8 mouse cellular contexts compared by ENCODE assay signal in genomic region chr11:96963580-96963979, GRCm38 (mm10). TPM values are rescaled to one million over a fixed set of nuclear protein-coding genes. Genes with fewer than 3 reads are reported as not detected.
DNase-seq lines count a peak whose midpoint lies in the region; ATAC-seq lines count a peak whose summit lies in the region.

No protein-coding gene starts in this region.

- no peak overlapping the region for H3K9ac ChIP-seq in embryonic facial prominence, embryonic 15.5 days
- no peak overlapping the region for H3K9ac ChIP-seq in heart, embryonic 14.5 days (ENCODE audit: low read length)
- peak overlapping the region; percentile 27; the same call in 1 of the 2 replicates for H3K9ac ChIP-seq in liver, embryonic 13.5 days
- no peak overlapping the region for H3K9ac ChIP-seq in neural tube, embryonic 11.5 days (ENCODE audit: low read length)
- H3K9ac ChIP-seq in stomach, embryonic 15.5 days: no peak overlapping the region

- no peak overlapping the region for H3K4me2 ChIP-seq in embryonic facial prominence, embryonic 15.5 days (replicated peaks)
- no peak overlapping the region for H3K4me2 ChIP-seq in heart, embryonic 14.5 days (ENCODE audit: low read length)
- H3K4me2 ChIP-seq in liver, embryonic 13.5 days: no peak overlapping the region
- no peak overlapping the region for H3K4me2 ChIP-seq in neural tube, embryonic 11.5 days (ENCODE audit: low read depth)
- no peak overlapping the region for H3K4me2 ChIP-seq in stomach, embryonic 15.5 days

- no peak overlapping the region for H3K4me3 ChIP-seq in embryonic facial prominence, embryonic 15.5 days (replicated peaks)
- no peak overlapping the region for H3K4me3 ChIP-seq in heart, embryonic 14.5 days (ENCODE audit: control insufficient read depth in 1 of 2, insufficient read depth in 1 of 2, low read depth in 1 of 2, low read length in 2 of 2)
- H3K4me3 ChIP-seq in liver, embryonic 13.5 days (replicated peaks): no peak overlapping the region
- no peak overlapping the region for H3K4me3 ChIP-seq in neural tube, embryonic 11.5 days (ENCODE audit: low read depth, low read length)
- no peak overlapping the region for H3K4me3 ChIP-seq in stomach, embryonic 15.5 days (replicated peaks)

- H3K27ac ChIP-seq in embryonic facial prominence, embryonic 15.5 days (replicated peaks): no peak overlapping the region
- no peak overlapping the region for H3K27ac ChIP-seq in heart, embryonic 14.5 days (replicated peaks in 1 of 2; ENCODE audit: control insufficient read depth in 1 of 2, insufficient read depth in 1 of 2, low read depth in 2 of 2, low read length in 2 of 2)
- peak overlapping the region; percentile 88 for H3K27ac ChIP-seq in liver, embryonic 13.5 days
- no peak overlapping the region; the same call in 1 of the 2 replicates for H3K27ac ChIP-seq in neural tube, embryonic 11.5 days (ENCODE audit: low read depth, low read length)
- no peak overlapping the region for H3K27ac ChIP-seq in stomach, embryonic 15.5 days

- ATAC-seq in embryonic facial prominence, embryonic 15.5 days (ENCODE audit: insufficient number of reproducible peaks, low FRiP score, low TSS enrichment, low read depth): peak; percentile 58; the same call in 1 of the 2 replicates
- ATAC-seq in heart, embryonic 14.5 days (ENCODE audit: insufficient number of reproducible peaks, insufficient read depth, low FRiP score, low read depth): peak; percentile 55; the same call in 1 of the 2 replicates
- peak; percentile 63 for ATAC-seq in liver, embryonic 13.5 days (ENCODE audit: low read depth)
- ATAC-seq in neural tube, embryonic 11.5 days (ENCODE audit: insufficient read depth, low FRiP score, low TSS enrichment): no peak
- peak; percentile 74 for ATAC-seq in stomach, embryonic 15.5 days (ENCODE audit: insufficient read depth, low FRiP score, low read depth)

- no peaks in the 10 kb centered on the region for H3K9me3 ChIP-seq in embryonic facial prominence, embryonic 15.5 days (replicated peaks)
- no peaks in the 10 kb centered on the region for H3K9me3 ChIP-seq in heart, embryonic 14.5 days (ENCODE audit: control insufficient read depth, low read length)
- H3K9me3 ChIP-seq in liver, embryonic 13.5 days (replicated peaks): no peaks in the 10 kb centered on the region
- no peaks in the 10 kb centered on the region for H3K9me3 ChIP-seq in neural tube, embryonic 11.5 days (ENCODE audit: control insufficient read depth, low read length)
- H3K9me3 ChIP-seq in stomach, embryonic 15.5 days: no peaks in the 10 kb centered on the region

- DNase-seq in 3134 (ENCODE audit: extremely low read depth, insufficient read length, low spot score): peak; percentile 55
- DNase-seq in adrenal gland, postnatal 36 days: peak; percentile 91 to 94
- peak; percentile 95 for DNase-seq in kidney, postnatal 14 days
- DNase-seq in liver, embryonic 13.5 days: peak; percentile 74
- DNase-seq in neural tube, embryonic 11.5 days (ENCODE audit: low spot score): peak; percentile 82

- no peaks in the 10 kb centered on the region for H3K27me3 ChIP-seq in embryonic facial prominence, embryonic 15.5 days
- no peaks in the 10 kb centered on the region for H3K27me3 ChIP-seq in heart, embryonic 14.5 days (ENCODE audit: control insufficient read depth, insufficient read depth, low read length)
- H3K27me3 ChIP-seq in liver, embryonic 13.5 days: no peaks in the 10 kb centered on the region
- no peaks in the 10 kb centered on the region for H3K27me3 ChIP-seq in neural tube, embryonic 11.5 days (ENCODE audit: control insufficient read depth, insufficient read depth, low read length)
- no peaks in the 10 kb centered on the region for H3K27me3 ChIP-seq in stomach, embryonic 15.5 days (replicated peaks)

- 13% methylated on average over 8 of the region's 8 CpGs for WGBS in embryonic facial prominence, embryonic 15.5 days
- whole genome bisulfite sequencing in heart, embryonic 14.5 days: 16% methylated on average over 8 of the region's 8 CpGs
- 32% methylated on average over 8 of the region's 8 CpGs for WGBS in liver, embryonic 13.5 days (ENCODE audit: insufficient replicate concordance)
- 20% methylated on average over 8 of the region's 8 CpGs for WGBS in neural tube, embryonic 11.5 days
- 10% methylated on average over 8 of the region's 8 CpGs for WGBS in stomach, embryonic 15.5 days

- H3K36me3 ChIP-seq in embryonic facial prominence, embryonic 15.5 days: peaks cover 35% of the 10 kb centered on the region
- peaks cover 43% of the 10 kb centered on the region for H3K36me3 ChIP-seq in heart, embryonic 14.5 days (ENCODE audit: control insufficient read depth, insufficient read depth, low read length)
- peaks cover 66% of the 10 kb centered on the region for H3K36me3 ChIP-seq in liver, embryonic 13.5 days
- peaks cover 17% of the 10 kb centered on the region for H3K36me3 ChIP-seq in neural tube, embryonic 11.5 days (ENCODE audit: control insufficient read depth, insufficient read depth, low read length)
- peaks cover 20% of the 10 kb centered on the region for H3K36me3 ChIP-seq in stomach, embryonic 15.5 days

- peaks cover 20% of the 10 kb centered on the region for H3K4me1 ChIP-seq in embryonic facial prominence, embryonic 15.5 days
- H3K4me1 ChIP-seq in heart, embryonic 14.5 days (ENCODE audit: control insufficient read depth in 2 of 2, insufficient read depth in 2 of 2, low read length in 2 of 2): peaks cover 17 to 24% of the 10 kb centered on the region in 2 experiments
- peaks cover 83% of the 10 kb centered on the region for H3K4me1 ChIP-seq in liver, embryonic 13.5 days (replicated peaks)
- H3K4me1 ChIP-seq in neural tube, embryonic 11.5 days (ENCODE audit: control insufficient read depth, insufficient read depth, low read length): no peaks in the 10 kb centered on the region
- peaks cover 8% of the 10 kb centered on the region; the same call in 1 of the 2 replicates for H3K4me1 ChIP-seq in stomach, embryonic 15.5 days

RNA-seq across cellular contexts. Expression of gene Sp2, which starts 19.2 kb away (rescaled TPM):
- total RNA-seq in adrenal gland, postnatal 36 days (2021): 10 to 100 TPM; 14.5 to 16.6 TPM
- polyA plus RNA-seq in embryonic facial prominence, embryonic 15.5 days (2015; fragmentation: Nextera tagmentation; extraction: Ambion mirVana): 16.8 and 17.9 TPM in 2 replicates
- polyA plus RNA-seq in heart, embryonic 14.5 days (2014; fragmentation: Nextera tagmentation; extraction: Ambion mirVana): 14.7 and 15.0 TPM in 2 replicates
- 13.0 and 15.3 TPM in 2 replicates for polyA plus RNA-seq in liver, embryonic 13.5 days (2015; fragmentation: Nextera tagmentation; extraction: Ambion mirVana)
- polyA plus RNA-seq in neural tube, embryonic 11.5 days (2014; fragmentation: Nextera tagmentation; extraction: Ambion mirVana): 26.9 and 29.4 TPM in 2 replicates
- polyA plus RNA-seq in stomach, embryonic 15.5 days (2015; fragmentation: Nextera tagmentation; extraction: Ambion mirVana): 12.7 and 13.5 TPM in 2 replicates

RNA-seq across cellular contexts. Expression of gene Pnpo, which starts 19.8 kb away (rescaled TPM):
- 10 to 100 TPM; 29.6 to 34.2 TPM for total RNA-seq in adrenal gland, postnatal 36 days (2021)
- polyA plus RNA-seq in embryonic facial prominence, embryonic 15.5 days (2015; fragmentation: Nextera tagmentation; extraction: Ambion mirVana): 28.2 and 30.5 TPM in 2 replicates
- 32.3 and 47.6 TPM in 2 replicates for polyA plus RNA-seq in heart, embryonic 14.5 days (2014; fragmentation: Nextera tagmentation; extraction: Ambion mirVana)
- 652 and 660 TPM in 2 replicates for polyA plus RNA-seq in liver, embryonic 13.5 days (2015; fragmentation: Nextera tagmentation; extraction: Ambion mirVana)
- polyA plus RNA-seq in neural tube, embryonic 11.5 days (2014; fragmentation: Nextera tagmentation; extraction: Ambion mirVana): 24.0 and 26.2 TPM in 2 replicates
- polyA plus RNA-seq in stomach, embryonic 15.5 days (2015; fragmentation: Nextera tagmentation; extraction: Ambion mirVana): 63.6 and 85.7 TPM in 2 replicates

RNA-seq across cellular contexts. Expression of gene Prr15l, which starts 35.7 kb away (rescaled TPM):
- under 1 TPM; 0.16 to 0.66 TPM for total RNA-seq in adrenal gland, postnatal 36 days (2021)
- 5.6 and 6.1 TPM in 2 replicates for polyA plus RNA-seq in embryonic facial prominence, embryonic 15.5 days (2015; fragmentation: Nextera tagmentation; extraction: Ambion mirVana)
- polyA plus RNA-seq in heart, embryonic 14.5 days (2014; fragmentation: Nextera tagmentation; extraction: Ambion mirVana): 0.53 and 0.54 TPM in 2 replicates
- polyA plus RNA-seq in liver, embryonic 13.5 days (2015; fragmentation: Nextera tagmentation; extraction: Ambion mirVana): 4.4 and 5.2 TPM in 2 replicates
- 0.57 and 0.78 TPM in 2 replicates for polyA plus RNA-seq in neural tube, embryonic 11.5 days (2014; fragmentation: Nextera tagmentation; extraction: Ambion mirVana)
- 55.2 and 65.6 TPM in 2 replicates for polyA plus RNA-seq in stomach, embryonic 15.5 days (2015; fragmentation: Nextera tagmentation; extraction: Ambion mirVana)

RNA-seq across cellular contexts. Expression of gene Cdk5rap3, which starts 47.3 kb away (rescaled TPM):
- 10 to 100 TPM; 44.1 to 58.8 TPM for total RNA-seq in adrenal gland, postnatal 36 days (2021)
- 77.7 and 82.3 TPM in 2 replicates for polyA plus RNA-seq in embryonic facial prominence, embryonic 15.5 days (2015; fragmentation: Nextera tagmentation; extraction: Ambion mirVana)
- polyA plus RNA-seq in heart, embryonic 14.5 days (2014; fragmentation: Nextera tagmentation; extraction: Ambion mirVana): 44.7 and 50.9 TPM in 2 replicates
- polyA plus RNA-seq in liver, embryonic 13.5 days (2015; fragmentation: Nextera tagmentation; extraction: Ambion mirVana): 39.6 and 44.4 TPM in 2 replicates
- 92.7 and 93.1 TPM in 2 replicates for polyA plus RNA-seq in neural tube, embryonic 11.5 days (2014; fragmentation: Nextera tagmentation; extraction: Ambion mirVana)
- polyA plus RNA-seq in stomach, embryonic 15.5 days (2015; fragmentation: Nextera tagmentation; extraction: Ambion mirVana): 67.2 and 76.5 TPM in 2 replicates

RNA-seq across cellular contexts. Expression of gene Sp6, which starts 49.6 kb away (rescaled TPM):
- total RNA-seq in adrenal gland, postnatal 36 days (2021): under 1 TPM; 0.16 to 0.23 TPM
- polyA plus RNA-seq in embryonic facial prominence, embryonic 15.5 days (2015; fragmentation: Nextera tagmentation; extraction: Ambion mirVana): 18.5 and 26.7 TPM in 2 replicates
- polyA plus RNA-seq in heart, embryonic 14.5 days (2014; fragmentation: Nextera tagmentation; extraction: Ambion mirVana): 0.11 TPM in 1 of 2 replicates, not detected in the other
- polyA plus RNA-seq in liver, embryonic 13.5 days (2015; fragmentation: Nextera tagmentation; extraction: Ambion mirVana): 0.05 and 0.08 TPM in 2 replicates
- 0.09 and 0.20 TPM in 2 replicates for polyA plus RNA-seq in neural tube, embryonic 11.5 days (2014; fragmentation: Nextera tagmentation; extraction: Ambion mirVana)
- polyA plus RNA-seq in stomach, embryonic 15.5 days (2015; fragmentation: Nextera tagmentation; extraction: Ambion mirVana): 1.4 and 3.7 TPM in 2 replicates
